Mouse (Mus musculus) thymus, adult 2 months (tissue): ENCODE data around the gene Tpst2.

ENCODE experiments used
- CTCF ChIP-seq: fragments of 200-500 bp; IDR thresholded peaks from 2 replicates; pipeline ENCODE4 v1.5.1; 2012; ENCODE audit warnings: mild to moderate bottlenecking, control low read depth, low read length, moderate library complexity, borderline replicate concordance; ENCODE audit not compliant: control insufficient read depth, poor library complexity, insufficient read depth; ENCODE audit errors: extremely low read depth
- POLR2A ChIP-seq: fragments of 200-500 bp; IDR thresholded peaks from 2 replicates; pipeline ENCODE4 v1.6.1; 2012; ENCODE audit warnings: mild to moderate bottlenecking, low read length, control low read depth, moderate library complexity; ENCODE audit not compliant: control insufficient read depth, poor library complexity, insufficient read depth; ENCODE audit errors: extremely low read depth

DNA sequence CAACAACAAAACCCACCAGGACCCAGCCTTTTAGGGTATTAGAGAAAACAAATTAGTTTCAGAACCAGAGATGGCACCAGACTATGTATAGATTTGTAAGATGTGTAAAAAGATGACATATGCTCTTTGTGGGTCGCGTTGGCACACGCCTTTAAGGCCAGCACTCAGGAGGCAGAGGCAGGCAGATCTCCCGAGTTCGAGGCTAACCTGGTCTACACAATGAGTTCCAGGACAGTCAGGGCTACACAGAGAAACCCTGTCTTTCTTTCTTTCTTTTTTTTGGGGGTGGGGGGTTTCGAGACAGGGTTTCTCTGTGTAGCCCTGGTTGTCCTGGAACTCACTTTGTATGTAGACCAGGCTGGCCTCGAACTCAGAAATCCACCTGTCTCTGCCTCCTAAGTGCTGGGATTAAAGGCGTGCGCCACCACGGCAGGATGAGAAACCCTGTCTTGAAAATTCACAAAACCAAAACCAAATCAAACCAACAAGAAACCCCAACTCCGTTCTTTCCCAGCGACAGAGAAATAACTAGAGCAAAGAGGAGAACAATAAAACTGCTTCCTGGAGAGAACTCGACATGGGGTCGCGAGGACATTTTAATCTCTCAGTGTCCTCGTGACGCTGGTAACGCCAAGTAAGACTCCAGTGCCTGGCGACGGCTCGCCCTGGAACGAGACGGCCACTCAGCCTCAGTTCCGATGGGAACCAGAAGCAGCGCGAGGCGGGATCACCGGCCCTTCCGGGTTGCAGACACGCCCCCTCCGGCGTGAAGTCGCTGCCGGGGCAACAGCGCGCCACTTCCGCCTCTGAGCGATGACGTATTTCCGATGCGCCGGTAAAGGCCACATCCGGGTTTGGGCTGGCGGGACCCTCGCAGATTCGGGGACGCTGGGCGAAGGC is 49.3 kb downstream of the Tpst2 start, which contains the start of gene Tfip11:
- peak; percentile 60; the same call in 1 of the 2 replicates for TF ChIP-seq CTCF
- peak; percentile 51; the same call in 1 of the 2 replicates for TF ChIP-seq POLR2A
